In genomic region chr10:83718855-83719474, GRCm38 (mm10) we compare ENCODE assay signal across 25 mouse cellular contexts. TPM values are rescaled to one million over a fixed set of nuclear protein-coding genes. Genes with fewer than 3 reads are reported as not detected.
DNase-seq lines count a peak whose midpoint lies in the region; ATAC-seq and TF ChIP-seq lines count a peak whose summit lies in the region.
"Had no signal": no experiment of that assay in that cellular context is flagged by ENCODE, and none has a peak within 500 bp of the region (broad histone marks: within the 10 kb centered on the region; RNA-seq: fewer than 3 reads in every experiment).

No protein-coding gene starts in this region.

- no peak overlapping the region for H3K9ac ChIP-seq in hindbrain, postnatal 0 days (replicated peaks; ENCODE audit: low read length)
- H3K9ac ChIP-seq: forebrain, postnatal 0 days; limb, embryonic 15.5 days; liver, embryonic 14.5 days; lung, embryonic 14.5 days; neural tube, embryonic 12.5 days had no signal

- no peak overlapping the region for H3K4me3 ChIP-seq in hindbrain, postnatal 0 days (ENCODE audit: low read length)
- H3K4me3 ChIP-seq: forebrain, embryonic 10.5 days; limb, embryonic 15.5 days; megakaryocyte, embryonic 14.5 days; neural tube, embryonic 12.5 days had no signal

- no peaks in the 10 kb centered on the region for H3K9me3 ChIP-seq in hindbrain, postnatal 0 days (ENCODE audit: low read length)
- H3K9me3 ChIP-seq: forebrain, embryonic 10.5 days; limb, embryonic 15.5 days; neural tube, embryonic 12.5 days had no signal

- peak; percentile 46 for DNase-seq in CD4-positive, CD25-positive, alpha-beta regulatory T cell, adult 2 months (ENCODE audit: low read depth, low spot score)
- peak; percentile 47 for DNase-seq in T-cell, adult 2 months (ENCODE audit: low spot score)
- peak; percentile 15 to 28 for DNase-seq in thymus, postnatal 36 days
- no peak for DNase-seq in cerebellum, adult 9-11 months
- DNase-seq in right cerebral cortex, postnatal 4 days, result no peak
- DNase-seq in hindbrain, postnatal 0 days (ENCODE audit: low spot score), result no peak
- DNase-seq: adrenal gland, postnatal 10 days; cerebellum, adult 8-10 months; forebrain, postnatal 0 days; gastrocnemius, postnatal 25 days; kidney, adult 2 months; kidney, postnatal 10 days; left cerebral cortex, postnatal 4 days; lung, embryonic 14.5 days; midbrain, embryonic 14.5 days; retina, postnatal 1 day; right cerebral cortex, postnatal 25 days had no signal

- no peak overlapping the region for H3K27ac ChIP-seq in hindbrain, postnatal 0 days
- H3K27ac ChIP-seq: forebrain, embryonic 10.5 days; limb, embryonic 15.5 days; liver, embryonic 14.5 days; neural tube, embryonic 12.5 days had no signal

- H3K4me1 ChIP-seq in hindbrain, postnatal 0 days (ENCODE audit: insufficient read depth, low read length), result peaks cover 4% of the 10 kb centered on the region; the same call in 1 of the 2 replicates
- H3K4me1 ChIP-seq: neural tube, embryonic 12.5 days had no signal

- no peak overlapping the region for H3K4me2 ChIP-seq in hindbrain, postnatal 0 days (ENCODE audit: low read depth, low read length)
- H3K4me2 ChIP-seq: heart, embryonic 11.5 days; limb, embryonic 15.5 days; lung, embryonic 14.5 days; neural tube, embryonic 12.5 days had no signal

- no peak for TF ChIP-seq CTCF in hindbrain, postnatal 0 days (IDR thresholded peaks at IDR 0.05; ENCODE audit: low read depth)

- ATAC-seq in inflammation-experienced regulatory T-cells, adult 6 months, result peak; percentile 56
- no peak for ATAC-seq in hindbrain, postnatal 0 days
- ATAC-seq: forebrain, postnatal 0 days had no signal

- no peaks in the 10 kb centered on the region for H3K36me3 ChIP-seq in hindbrain, postnatal 0 days (ENCODE audit: insufficient read depth, low read length)
- H3K36me3 ChIP-seq: forebrain, embryonic 10.5 days; G1E; limb, embryonic 15.5 days; neural tube, embryonic 12.5 days had no signal

- H3K27me3 ChIP-seq in hindbrain, postnatal 0 days (ENCODE audit: insufficient read depth, low read length), result no peaks in the 10 kb centered on the region
- H3K27me3 ChIP-seq: limb, embryonic 15.5 days; neural tube, embryonic 12.5 days had no signal

- WGBS in hindbrain, postnatal 0 days, result 90% methylated on average over 12 of the region's 12 CpGs

RNA-seq across cellular contexts. Expression of gene 1500009L16Rik, which starts 3.7 kb away (rescaled TPM):
- polyA plus RNA-seq in inflammation-experienced regulatory T-cells, adult 6 months (2017; shearing (Covaris generic)), result 10 to 100 TPM in 1 of 3 experiments, 1 to 10 TPM in 2; 1.8 to 38.5 (median 2.7) TPM
- 31.7 and 37.6 TPM in 2 replicates for total RNA-seq in hindbrain, postnatal 0 days (2014; rRNA removed)
- 98.9 and 108 TPM in 2 replicates for polyA plus RNA-seq in hindbrain, postnatal 0 days (2015; fragmentation: Nextera tagmentation; extraction: Ambion mirVana)
- polyA plus RNA-seq: G1E had no signal

Comparison
In these comparisons a context has a peak if more than half of its experiments do, and no peak if none do; other contexts are left out.
1. DNase-seq: peak in CD4-positive, CD25-positive, alpha-beta regulatory T cell, adult 2 months (single experiment), T-cell, adult 2 months (single experiment) and thymus, postnatal 36 days (2 of 2); none in cerebellum, adult 9-11 months (single experiment), right cerebral cortex, postnatal 4 days (single experiment) and hindbrain, postnatal 0 days (single experiment).